Mouse (Mus musculus) heart, adult 2 months (tissue): ENCODE results near the gene Kbtbd12. TPM values are rescaled to one million over a fixed set of nuclear protein-coding genes. Genes with fewer than 3 reads are reported as not detected.

Experiments used
- DNase-seq, 2 experiments: peaks; one replicate each; pipeline ENCODE4 v3.0.0; 2021
- H3K27ac ChIP-seq: fragments of 200-600 bp; 2 replicates; pipeline ENCODE4 v1.8.1; 2022
- H3K27me3 ChIP-seq: fragments of 200-500 bp; 2 replicates; pipeline ENCODE4 v1.6.1; 2012; ENCODE audit warnings: mild to moderate bottlenecking, low read length, inconsistent platforms, mixed read lengths; ENCODE audit not compliant: control insufficient read depth, insufficient read depth
- H3K36me3 ChIP-seq: fragments of 200-500 bp; 2 replicates; pipeline ENCODE4 v1.6.1; 2012; ENCODE audit warnings: low read length, inconsistent platforms; ENCODE audit not compliant: control insufficient read depth, insufficient read depth
- H3K4me1 ChIP-seq: fragments of 200-500 bp; 2 replicates; pipeline ENCODE4 v1.6.1; 2011; ENCODE audit warnings: low read length; ENCODE audit not compliant: control insufficient read depth, insufficient read depth
- H3K4me3 ChIP-seq: fragments of 200-600 bp; 2 replicates; pipeline ENCODE4 v1.8.1; 2022
- H3K79me2 ChIP-seq: fragments of 200-500 bp; replicated peaks from 2 replicates; pipeline ENCODE4 v1.6.1; 2012; ENCODE audit warnings: mild to moderate bottlenecking, inconsistent platforms, low read length, moderate library complexity, mixed read lengths; ENCODE audit not compliant: control insufficient read depth, insufficient read depth
- H3K9ac ChIP-seq: fragments of 200-500 bp; 2 replicates; pipeline ENCODE4 v1.6.1; 2012; ENCODE audit warnings: low read depth, mild to moderate bottlenecking, control low read depth, inconsistent platforms, low read length, mixed read lengths
- CTCF ChIP-seq: fragments of 200-600 bp; IDR thresholded peaks from 2 replicates; pipeline ENCODE4 v1.8.1; 2022; ENCODE audit warnings: antibody characterized with exemption, mild to moderate bottlenecking, moderate library complexity
- EP300 ChIP-seq: fragments of 200-500 bp; IDR thresholded peaks from 2 replicates; pipeline ENCODE4 v1.6.1; 2011; ENCODE audit warnings: low read depth, low read length, control low read depth; ENCODE audit not compliant: insufficient read depth
- POLR2A ChIP-seq: fragments of 200-500 bp; IDR thresholded peaks from 2 replicates; pipeline ENCODE4 v1.6.1; 2011; ENCODE audit warnings: mild to moderate bottlenecking, low read depth, low read length, control low read depth; ENCODE audit not compliant: insufficient read depth
- WGBS: fragments of 180-500 bp; shearing (Covaris S2); methylation state at CpG from one replicate; pipeline ENCODE4 v1.1.7; 2018; 5-methylcytosine and 5-hydroxymethylcytosine counted together
- intact Hi-C: fragments of 180-260 bp; cut with DNase I; formaldehyde crosslinking; loops from one replicate; pipeline ENCODE4 v1.15.1; 2025
- polyA plus RNA-seq: library from polyadenylated mRNA; depleted of rRNA; stranded (reverse); fragments of >200 nt; gene quantifications from 2 replicates; pipeline ENCODE4 v1.2.3, GENCODE M21; 2012
- total RNA-seq, 2 experiments: library from RNA; stranded (reverse); gene quantifications; 2 replicates each; pipeline ENCODE4 v1.2.3; 2021

Kbtbd12 gene
- total and polyA plus RNA-seq, 3 experiments: 14.7 to 37.4 (median 35.7) TPM

DNA sequence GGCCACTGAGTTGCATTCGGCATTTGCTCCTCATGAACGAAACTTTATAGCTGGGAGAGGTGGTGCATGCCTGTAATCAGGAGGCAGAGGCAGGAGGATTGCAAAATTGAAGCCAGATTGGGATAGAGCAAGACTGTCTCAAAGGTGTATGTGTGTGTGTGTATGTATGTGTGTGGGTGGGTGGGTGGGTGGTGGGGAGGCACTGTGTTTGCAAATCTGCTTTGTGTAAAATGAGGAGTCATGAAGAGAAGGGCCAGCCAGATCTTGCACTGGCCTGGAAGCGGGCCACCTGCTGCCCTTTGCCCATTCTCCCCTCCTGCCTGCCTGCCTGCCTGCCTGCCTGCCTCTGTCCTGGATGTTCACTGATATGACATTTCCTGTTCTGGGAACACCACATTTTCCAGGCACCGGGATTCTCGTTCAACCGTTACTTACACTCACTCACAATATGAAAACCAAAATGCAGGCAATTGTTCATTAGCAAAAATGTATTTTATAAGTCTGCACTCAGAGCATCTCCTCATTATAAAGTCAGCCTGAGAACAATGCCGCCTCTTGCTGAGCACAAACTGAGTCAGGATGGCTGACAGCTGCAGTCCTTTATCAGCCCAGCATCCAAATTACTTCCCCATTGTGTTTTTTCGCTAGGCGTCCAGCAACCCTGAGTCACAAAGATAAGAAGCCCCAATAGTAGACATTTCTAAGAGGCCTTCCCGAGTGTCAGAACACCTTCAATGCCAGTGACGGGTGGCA, 92.9 kb downstream of the Kbtbd12 start:
- Histone ChIP-seq H3K4me3 (no peak overlapping the region), H3K27me3 (no peaks in the 10 kb centered on the region; the same call in 1 of the 2 replicates), H3K36me3 (no peaks in the 10 kb centered on the region), H3K4me1 (no peaks in the 10 kb centered on the region), H3K27ac (no peak overlapping the region), H3K9ac (no peak overlapping the region), H3K79me2 (no peaks in the 10 kb centered on the region)
- TF ChIP-seq POLR2A (no peak), CTCF (no peak), EP300 (no peak)
- WGBS: 28% methylated on average over 11 of the region's 11 CpGs
- intact Hi-C loops: loop anchor here (5.0 kb wide), 1 partner anchor 287 kb away; no protein-coding TSS in a partner anchor
- DNase-seq: no peak

DNA sequence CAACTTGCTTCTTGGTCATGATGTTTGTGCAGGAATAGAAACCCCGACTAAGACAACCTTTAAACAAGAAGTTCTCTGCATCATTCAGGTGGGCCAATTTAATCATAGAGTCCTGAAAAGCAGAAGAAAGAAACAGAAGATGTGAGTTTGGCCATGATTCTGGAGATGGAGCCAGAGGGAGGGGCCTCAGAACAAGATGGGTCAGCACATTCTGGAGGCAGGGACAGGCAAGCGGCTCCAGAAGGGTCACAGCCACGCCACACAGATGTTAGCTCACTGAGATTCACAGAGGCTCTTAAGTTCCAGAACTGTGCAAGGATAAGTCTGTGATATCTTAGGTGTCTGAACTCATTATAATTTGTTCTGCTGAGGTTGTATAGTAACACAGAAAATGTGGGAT, 93.5 kb downstream of the Kbtbd12 start:
- DNase-seq: no peak
- no peaks in the 10 kb centered on the region; the same call in 1 of the 2 replicates for H3K27me3 ChIP-seq

DNA sequence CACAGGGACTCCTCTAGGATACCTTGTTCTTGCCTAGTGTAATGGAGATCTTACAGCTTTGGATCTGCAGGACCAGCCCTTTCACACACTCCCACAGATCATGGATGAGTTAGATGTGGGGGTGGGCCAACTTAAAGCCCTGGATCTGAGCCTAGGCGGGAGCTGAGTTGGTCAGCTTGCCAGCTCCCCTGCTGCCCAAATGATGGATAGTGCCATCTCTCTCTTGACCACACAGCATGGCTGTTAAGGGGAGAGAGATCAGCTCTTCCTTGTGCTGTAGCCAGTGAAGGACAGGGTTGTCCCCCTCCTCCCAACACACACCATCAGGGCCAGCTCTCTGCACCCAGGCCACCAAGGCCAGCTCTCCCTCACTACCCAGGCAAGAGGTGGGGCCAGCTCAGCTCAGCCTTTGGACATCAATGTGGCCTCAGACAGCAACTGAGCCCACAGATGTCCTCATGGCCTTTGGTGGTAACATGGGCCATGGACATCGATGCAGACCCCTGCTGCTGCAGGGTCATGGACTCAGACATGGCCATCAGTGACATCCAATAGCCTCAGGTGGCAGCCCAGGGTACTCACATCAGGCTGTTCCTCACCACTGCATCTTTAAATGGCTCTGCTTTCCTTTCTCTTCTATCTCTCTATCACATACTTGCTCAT, 97.5 kb downstream of the Kbtbd12 start:
- no peak overlapping the region for H3K9ac ChIP-seq
- H3K27ac ChIP-seq: no peak overlapping the region
- no peak overlapping the region for H3K4me3 ChIP-seq
- H3K4me1 ChIP-seq: no peaks in the 10 kb centered on the region
- no peak for DNase-seq
- TF ChIP-seq POLR2A (no peak), CTCF (no peak), EP300 (no peak)
- no peaks in the 10 kb centered on the region for H3K36me3 ChIP-seq
- intact Hi-C loops: no loop called here
- H3K27me3 ChIP-seq: no peaks in the 10 kb centered on the region
- no peaks in the 10 kb centered on the region for H3K79me2 ChIP-seq
- WGBS: 64% methylated on average over 2 of the region's 2 CpGs

More for the DNA sequence above, 93.5 kb downstream of the Kbtbd12 start:
- no peak overlapping the region for H3K4me3 ChIP-seq
- intact Hi-C loops: no loop called here
- no peaks in the 10 kb centered on the region for H3K4me1 ChIP-seq
- H3K79me2 ChIP-seq: no peaks in the 10 kb centered on the region
- no peaks in the 10 kb centered on the region for H3K36me3 ChIP-seq
- H3K27ac ChIP-seq: no peak overlapping the region
- TF ChIP-seq EP300: no peak
- H3K9ac ChIP-seq: no peak overlapping the region
- WGBS: 87% methylated on average over 3 of the region's 3 CpGs

DNA sequence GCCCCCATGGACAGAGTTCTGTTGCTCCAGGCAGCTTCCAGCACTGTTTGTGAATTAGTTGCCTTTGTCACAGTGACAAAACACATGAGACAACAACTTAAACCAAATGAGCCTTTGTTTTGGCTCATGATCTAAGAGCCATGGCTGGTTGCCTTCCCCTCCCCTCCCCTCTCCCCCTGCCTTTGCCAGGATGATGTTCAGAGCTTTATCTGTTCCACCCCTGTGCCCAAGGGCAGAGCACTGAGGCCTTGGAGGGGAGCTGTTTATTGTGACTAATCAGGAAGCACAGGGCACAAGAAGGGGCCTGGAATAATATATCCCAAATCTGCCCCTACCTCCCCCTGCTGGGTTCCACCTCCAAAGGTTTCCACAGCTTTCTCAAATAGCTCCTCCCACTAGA, 107.4 kb downstream of the Kbtbd12 start:
- Histone ChIP-seq H3K79me2 (no peaks in the 10 kb centered on the region), H3K27ac (no peak overlapping the region), H3K27me3 (no peaks in the 10 kb centered on the region), H3K4me1 (no peaks in the 10 kb centered on the region), H3K36me3 (no peaks in the 10 kb centered on the region), H3K4me3 (no peak overlapping the region), H3K9ac (no peak overlapping the region)
- intact Hi-C loops: no loop called here
- no peak for DNase-seq
- no peak for TF ChIP-seq POLR2A
- TF ChIP-seq EP300: no peak
- no peak for TF ChIP-seq CTCF

DNA sequence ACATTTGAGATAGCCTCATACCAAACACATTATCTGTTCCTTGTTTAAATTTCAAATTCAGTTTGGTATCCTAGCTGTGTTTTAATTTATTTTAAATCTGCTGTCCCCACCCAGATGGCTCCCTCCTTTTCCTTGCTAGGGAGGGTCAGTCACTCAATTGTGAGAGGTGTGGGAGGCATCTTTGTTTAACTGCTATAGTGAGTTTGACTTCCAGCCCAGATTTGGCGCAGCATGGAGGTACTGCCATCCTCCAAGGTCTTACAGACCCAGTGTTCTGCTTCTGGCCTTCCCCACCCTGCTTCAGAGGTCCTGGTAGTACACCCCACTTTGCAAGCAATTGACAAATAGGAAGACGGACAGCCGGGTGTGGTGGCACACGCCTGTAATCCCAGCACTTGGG, 113.7 kb downstream of the Kbtbd12 start:
- Histone ChIP-seq H3K4me1 (no peaks in the 10 kb centered on the region), H3K27ac (no peak overlapping the region), H3K27me3 (no peaks in the 10 kb centered on the region), H3K4me3 (no peak overlapping the region), H3K79me2 (no peaks in the 10 kb centered on the region), H3K36me3 (no peaks in the 10 kb centered on the region), H3K9ac (no peak overlapping the region)
- intact Hi-C loops: no loop called here
- DNase-seq: no peak
- TF ChIP-seq POLR2A (no peak), EP300 (no peak), CTCF (no peak)
- WGBS: 76% methylated on average over 4 of the region's 4 CpGs

DNA sequence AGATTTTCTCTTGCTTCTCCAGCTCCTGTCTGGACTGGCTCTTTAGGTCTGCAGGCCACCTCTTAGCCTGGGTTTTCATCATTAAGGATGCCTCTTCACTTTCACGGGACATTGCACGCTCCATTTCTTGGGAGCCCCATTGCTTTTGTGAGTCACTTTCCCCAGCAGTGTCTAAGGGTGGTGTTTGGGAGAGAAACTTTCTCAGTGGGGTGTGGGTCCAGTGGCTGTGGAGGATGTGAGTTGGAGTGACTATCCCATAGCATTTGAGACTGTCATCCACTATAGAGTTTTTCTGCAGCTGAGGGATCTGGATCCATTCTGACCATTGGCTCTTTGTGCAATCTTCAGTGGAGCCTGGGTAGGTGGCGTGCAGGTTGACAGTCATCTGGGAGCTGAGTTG, 114.3 kb downstream of the Kbtbd12 start:
- Histone ChIP-seq H3K4me3 (no peak overlapping the region), H3K79me2 (no peaks in the 10 kb centered on the region), H3K27ac (no peak overlapping the region), H3K27me3 (no peaks in the 10 kb centered on the region), H3K9ac (no peak overlapping the region), H3K4me1 (no peaks in the 10 kb centered on the region), H3K36me3 (no peaks in the 10 kb centered on the region)
- intact Hi-C loops: no loop called here
- 91% methylated on average over 3 of the region's 3 CpGs for WGBS
- TF ChIP-seq POLR2A: no peak
- no peak for TF ChIP-seq CTCF
- TF ChIP-seq EP300: no peak
- no peak for DNase-seq
